Mouse (Mus musculus) hindbrain, embryonic 10.5 days (tissue): ENCODE results near the gene Ahnak. TPM values are rescaled to one million over a fixed set of nuclear protein-coding genes. Genes with fewer than 3 reads are reported as not detected.

Experiments
- DNase-seq: peaks from one replicate; pipeline ENCODE4 v3.0.0-alpha.2; 2017; ENCODE audit warnings: low spot score
- H3K27ac ChIP-seq: fragments of 300-500 bp; sonication (generic); 2 replicates; pipeline ENCODE4 v1.5.1; 2016; ENCODE audit warnings: mild to moderate bottlenecking, moderate library complexity
- H3K27me3 ChIP-seq: fragments of 300-500 bp; sonication (generic); 2 replicates; pipeline ENCODE4 v1.6.1; 2016; ENCODE audit warnings: mild to moderate bottlenecking; ENCODE audit not compliant: poor library complexity, insufficient read depth, severe bottlenecking
- H3K36me3 ChIP-seq: fragments of 300-500 bp; sonication (generic); 2 replicates; pipeline ENCODE4 v1.6.1; 2016; ENCODE audit warnings: mild to moderate bottlenecking, moderate library complexity
- H3K4me1 ChIP-seq: fragments of 300-500 bp; sonication (generic); replicated peaks from 2 replicates; pipeline ENCODE4 v1.6.1; 2016; ENCODE audit warnings: mild to moderate bottlenecking
- H3K4me3 ChIP-seq: fragments of 300-500 bp; sonication (generic); 2 replicates; pipeline ENCODE4 v1.5.1; 2016; ENCODE audit warnings: mild to moderate bottlenecking, moderate library complexity
- H3K9me3 ChIP-seq: fragments of 300-500 bp; sonication (generic); 2 replicates; pipeline ENCODE4 v1.6.1; 2016; ENCODE audit warnings: mild to moderate bottlenecking, moderate library complexity
- WGBS: fragments of 180-500 bp; shearing (Covaris S2); methylation state at CpG from one replicate; pipeline ENCODE4 v1.1.7; 2016; 5-methylcytosine and 5-hydroxymethylcytosine counted together
- polyA plus RNA-seq: library from polyadenylated mRNA; unstranded; fragments of >200 nt; fragmentation: Nextera tagmentation; extraction: Ambion mirVana; gene quantifications from 2 replicates; pipeline ENCODE4 v1.2.1, GENCODE M21; 2016

The Ahnak gene
- polyA plus RNA-seq, 1 experiment from 2014 or later, result 8.1 TPM

- 88% methylated on average over 4 of the region's 4 CpGs for WGBS
- Histone ChIP-seq H3K4me3 (no peak overlapping the region), H3K4me1 (no peaks in the 10 kb centered on the region), H3K27me3 (no peaks in the 10 kb centered on the region), H3K36me3 (no peaks in the 10 kb centered on the region), H3K9me3 (no peaks in the 10 kb centered on the region), H3K27ac (no peak overlapping the region)
- no peak for DNase-seq
These were observed 66.7 kb downstream of the Ahnak start for GRCm38 (mm10) chr19:9055703-9056355.

GRCm38 (mm10) chr19:9057679-9058078 is 68.6 kb downstream of the Ahnak start:
- H3K36me3 ChIP-seq, result no peaks in the 10 kb centered on the region
- H3K27ac ChIP-seq, result no peak overlapping the region
- no peak overlapping the region for H3K4me3 ChIP-seq
- no peak for DNase-seq
- peaks cover 4% of the 10 kb centered on the region; the same call in 1 of the 2 replicates for H3K4me1 ChIP-seq
- no peaks in the 10 kb centered on the region for H3K9me3 ChIP-seq
- H3K27me3 ChIP-seq, result no peaks in the 10 kb centered on the region

GRCm38 (mm10) chr19:9058331-9058884 is 69.3 kb downstream of the Ahnak start:
- WGBS, result 76% methylated on average over 1 of the region's 1 CpGs
- Histone ChIP-seq H3K4me3 (no peak overlapping the region), H3K9me3 (no peaks in the 10 kb centered on the region), H3K27ac (no peak overlapping the region), H3K36me3 (no peaks in the 10 kb centered on the region), H3K4me1 (peaks cover 4% of the 10 kb centered on the region; the same call in 1 of the 2 replicates), H3K27me3 (no peaks in the 10 kb centered on the region)
- DNase-seq, result no peak

GRCm38 (mm10) chr19:9058944-9059343 is 69.9 kb downstream of the Ahnak start:
- Histone ChIP-seq H3K27me3 (no peaks in the 10 kb centered on the region), H3K4me1 (peaks cover 4% of the 10 kb centered on the region; the same call in 1 of the 2 replicates), H3K36me3 (no peaks in the 10 kb centered on the region), H3K9me3 (no peaks in the 10 kb centered on the region), H3K27ac (no peak overlapping the region), H3K4me3 (no peak overlapping the region)
- 87% methylated on average over 4 of the region's 4 CpGs for WGBS
- no peak for DNase-seq

DNA sequence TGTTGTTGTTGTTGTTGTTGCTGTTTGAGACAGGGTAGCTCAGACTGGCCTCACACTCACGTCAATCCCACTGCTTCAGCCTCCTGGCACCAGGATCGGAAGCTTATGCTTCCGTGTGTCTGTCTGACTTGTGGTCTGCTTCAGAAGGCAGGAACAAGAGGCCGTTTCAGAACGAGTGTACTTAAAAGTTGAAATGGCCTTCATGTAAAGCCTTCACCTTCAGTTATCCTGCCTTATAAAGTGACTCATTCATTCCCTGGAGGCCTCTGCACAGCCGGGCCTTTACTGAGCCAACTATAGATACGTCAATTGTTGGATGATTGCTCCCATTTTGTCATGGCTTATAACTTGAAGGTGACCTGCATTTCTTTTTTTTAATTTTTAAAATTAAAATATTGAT is 70.3 kb downstream of the Ahnak start:
- H3K36me3 ChIP-seq, result no peaks in the 10 kb centered on the region
- H3K4me1 ChIP-seq, result peaks cover 4% of the 10 kb centered on the region; the same call in 1 of the 2 replicates
- WGBS, result 84% methylated on average over 7 of the region's 7 CpGs
- no peak overlapping the region for H3K4me3 ChIP-seq
- no peaks in the 10 kb centered on the region for H3K27me3 ChIP-seq
- no peak for DNase-seq
- no peaks in the 10 kb centered on the region for H3K9me3 ChIP-seq
- H3K27ac ChIP-seq, result no peak overlapping the region

DNA sequence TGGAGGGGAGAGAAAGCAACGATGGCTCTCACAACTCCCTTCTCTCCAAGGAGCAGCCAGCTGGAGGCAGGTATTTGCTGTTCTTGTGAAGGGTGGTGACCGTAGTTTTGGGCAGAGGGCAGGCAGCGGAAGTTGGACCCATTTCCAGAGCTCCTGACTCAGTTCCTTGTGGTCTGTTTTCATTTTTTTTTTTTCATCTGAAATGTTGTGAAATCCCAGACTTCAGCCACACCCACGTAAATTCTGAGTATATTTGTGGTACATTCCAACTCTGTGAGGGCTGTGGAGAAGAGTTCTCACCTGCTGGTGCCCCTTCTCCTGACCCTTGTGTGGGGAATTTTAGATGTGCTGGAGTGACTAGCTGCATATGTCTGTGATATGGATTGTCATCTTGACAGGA is 71.0 kb downstream of the Ahnak start:
- DNase-seq, result no peak
- Histone ChIP-seq H3K36me3 (no peaks in the 10 kb centered on the region), H3K9me3 (no peaks in the 10 kb centered on the region), H3K27ac (no peak overlapping the region), H3K4me3 (no peak overlapping the region), H3K4me1 (peaks cover 4% of the 10 kb centered on the region; the same call in 1 of the 2 replicates), H3K27me3 (no peaks in the 10 kb centered on the region)
- 74% methylated on average over 4 of the region's 4 CpGs for WGBS

GRCm38 (mm10) chr19:9061221-9061893 is 72.3 kb downstream of the Ahnak start:
- H3K36me3 ChIP-seq, result no peaks in the 10 kb centered on the region
- H3K27ac ChIP-seq, result no peak overlapping the region
- H3K9me3 ChIP-seq, result no peaks in the 10 kb centered on the region
- H3K27me3 ChIP-seq, result no peaks in the 10 kb centered on the region
- no peak overlapping the region for H3K4me3 ChIP-seq
- 87% methylated on average over 8 of the region's 8 CpGs for WGBS
- DNase-seq, result no peak
- peaks cover 10% of the 10 kb centered on the region for H3K4me1 ChIP-seq

DNA sequence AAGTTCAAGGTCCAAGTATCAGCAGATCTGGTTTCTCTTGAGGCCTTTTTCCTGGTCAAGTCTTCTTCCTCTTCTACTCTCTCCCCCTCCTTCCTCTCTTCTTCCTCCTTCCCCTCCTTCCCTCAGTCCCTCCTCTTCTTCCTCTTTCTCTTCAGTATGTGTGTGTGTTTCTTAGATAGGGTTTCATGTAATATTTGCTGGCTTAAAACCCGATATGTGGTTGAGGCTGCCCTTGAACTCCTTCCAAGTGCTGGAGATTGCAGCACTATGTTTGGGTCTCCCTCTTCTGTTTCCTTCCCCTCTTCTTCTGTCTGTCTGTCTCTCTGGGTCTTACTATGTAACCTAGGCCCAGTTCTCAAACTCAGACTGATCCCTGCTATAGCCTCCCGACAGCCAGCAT is 73.7 kb downstream of the Ahnak start:
- H3K27ac ChIP-seq, result no peak overlapping the region
- H3K4me3 ChIP-seq, result no peak overlapping the region
- no peaks in the 10 kb centered on the region for H3K36me3 ChIP-seq
- 97% methylated on average over 2 of the region's 2 CpGs for WGBS
- no peaks in the 10 kb centered on the region for H3K27me3 ChIP-seq
- H3K9me3 ChIP-seq, result no peaks in the 10 kb centered on the region
- DNase-seq, result no peak
- peaks cover 13% of the 10 kb centered on the region for H3K4me1 ChIP-seq

DNA sequence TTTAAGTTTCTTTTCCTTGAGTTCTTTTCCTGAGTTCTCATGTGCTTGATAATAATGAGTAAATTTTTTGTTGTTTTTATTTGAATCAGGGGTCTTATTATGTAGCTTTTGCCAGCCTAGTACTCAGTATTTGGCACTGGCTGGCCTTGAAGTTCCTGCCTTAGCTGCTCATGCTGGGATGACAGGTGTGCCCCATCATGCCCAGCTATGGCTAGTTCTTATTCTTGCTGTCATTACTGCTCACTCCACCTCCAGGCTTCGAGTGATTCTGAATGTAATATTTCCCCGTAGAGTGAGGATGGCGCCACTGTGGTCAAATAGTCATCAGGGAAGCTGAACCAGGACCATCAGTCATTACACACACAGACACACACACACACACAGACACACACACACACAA is 74.7 kb downstream of the Ahnak start:
- no peaks in the 10 kb centered on the region for H3K36me3 ChIP-seq
- no peaks in the 10 kb centered on the region for H3K9me3 ChIP-seq
- peaks cover 13% of the 10 kb centered on the region for H3K4me1 ChIP-seq
- no peak overlapping the region for H3K27ac ChIP-seq
- DNase-seq, result no peak
- H3K27me3 ChIP-seq, result no peaks in the 10 kb centered on the region
- 90% methylated on average over 3 of the region's 3 CpGs for WGBS
- no peak overlapping the region for H3K4me3 ChIP-seq

DNA sequence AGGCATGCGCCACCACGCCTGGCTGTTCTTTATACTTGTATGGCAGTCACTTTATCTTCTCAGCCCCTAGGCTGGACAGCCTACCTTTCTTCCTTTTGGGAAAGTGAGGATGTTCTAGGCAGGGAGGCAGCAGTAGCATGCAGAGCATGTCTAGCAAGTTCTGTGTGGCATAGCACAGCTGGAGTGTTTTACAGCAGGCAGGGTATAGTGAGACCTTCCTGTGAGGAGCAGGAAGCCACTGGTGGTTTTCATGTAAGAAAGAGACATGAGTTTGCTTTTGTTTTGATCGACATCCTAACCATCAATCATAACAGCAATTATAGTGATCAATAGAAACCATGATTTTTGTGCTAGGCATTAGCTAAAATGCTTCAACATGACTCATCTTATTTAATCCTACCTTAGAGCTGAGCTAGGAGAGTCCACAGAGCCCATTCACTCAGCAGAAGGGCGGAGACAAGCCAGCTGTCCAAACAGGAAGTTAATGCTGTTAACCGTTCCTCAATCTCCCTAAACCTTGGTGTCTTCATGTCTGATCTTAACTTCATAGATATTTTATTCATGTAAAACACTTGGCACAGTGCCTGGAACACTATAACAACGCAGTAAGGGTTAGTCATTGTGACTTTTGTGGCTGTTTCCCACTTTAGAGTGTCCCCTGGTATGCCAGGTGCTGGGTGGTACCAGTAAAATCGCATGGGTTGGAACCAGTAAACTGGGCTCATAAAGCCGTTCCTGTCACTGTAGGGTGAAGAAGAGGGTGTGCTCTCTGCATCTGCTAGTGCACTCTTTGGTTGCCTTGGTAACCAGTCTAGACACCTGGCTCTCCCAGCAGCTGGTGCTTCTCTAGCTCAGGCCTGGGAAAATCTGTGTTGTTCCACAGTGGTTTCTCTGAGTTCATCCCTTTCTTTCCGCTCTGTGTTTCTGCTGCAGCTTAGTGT is 76.8 kb downstream of the Ahnak start:
- DNase-seq, result no peak
- Histone ChIP-seq H3K4me3 (no peak overlapping the region), H3K4me1 (peaks cover 17% of the 10 kb centered on the region), H3K27me3 (no peaks in the 10 kb centered on the region), H3K36me3 (no peaks in the 10 kb centered on the region), H3K9me3 (no peaks in the 10 kb centered on the region), H3K27ac (no peak overlapping the region)
- 74% methylated on average over 9 of the region's 9 CpGs for WGBS

DNA sequence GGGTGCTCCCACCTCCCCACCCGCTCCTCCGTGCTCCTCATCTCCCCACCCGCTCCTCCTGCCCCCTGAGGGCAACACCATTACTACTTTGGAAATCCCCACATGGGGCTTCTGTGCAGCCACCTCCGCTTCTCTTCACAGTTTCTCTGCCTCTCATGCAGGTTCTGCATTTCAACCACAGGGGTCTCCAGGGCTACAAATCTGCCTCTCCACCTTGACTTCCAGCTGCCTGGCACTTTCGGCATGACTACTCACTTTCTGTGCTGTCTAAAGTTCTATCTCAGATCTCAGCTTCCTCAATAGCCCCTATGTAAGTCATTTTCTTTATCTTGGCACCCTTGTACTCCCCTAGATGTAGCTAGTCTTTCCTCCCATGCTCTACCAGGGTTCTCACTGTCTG is 78.2 kb downstream of the Ahnak start:
- DNase-seq, result no peak
- Histone ChIP-seq H3K4me3 (no peak overlapping the region), H3K36me3 (no peaks in the 10 kb centered on the region), H3K27ac (no peak overlapping the region), H3K9me3 (no peaks in the 10 kb centered on the region), H3K27me3 (no peaks in the 10 kb centered on the region), H3K4me1 (peaks cover 26% of the 10 kb centered on the region)
- WGBS, result 73% methylated on average over 5 of the region's 5 CpGs

- H3K4me1 ChIP-seq, result peaks cover 26% of the 10 kb centered on the region
These were observed 80.7 kb downstream of the Ahnak start for GRCm38 (mm10) chr19:9069687-9070307.

More at GRCm38 (mm10) chr19:9069687-9070307, 80.7 kb downstream of the Ahnak start:
- WGBS, result 83% methylated on average over 8 of the region's 8 CpGs
- no peaks in the 10 kb centered on the region for H3K27me3 ChIP-seq
- H3K36me3 ChIP-seq, result no peaks in the 10 kb centered on the region
- H3K4me3 ChIP-seq, result no peak overlapping the region
- H3K27ac ChIP-seq, result no peak overlapping the region
- no peak for DNase-seq
- no peaks in the 10 kb centered on the region for H3K9me3 ChIP-seq
